Mouse (Mus musculus) ZHBTc4 (cell line): ENCODE measurements around the gene Rdh11.

ENCODE experiments used
- DNase-seq: peaks from one replicate; pipeline ENCODE4 v3.0.0-alpha.2; 2011; ENCODE audit warnings: low read depth, low spot score

Rdh11 gene

DNA sequence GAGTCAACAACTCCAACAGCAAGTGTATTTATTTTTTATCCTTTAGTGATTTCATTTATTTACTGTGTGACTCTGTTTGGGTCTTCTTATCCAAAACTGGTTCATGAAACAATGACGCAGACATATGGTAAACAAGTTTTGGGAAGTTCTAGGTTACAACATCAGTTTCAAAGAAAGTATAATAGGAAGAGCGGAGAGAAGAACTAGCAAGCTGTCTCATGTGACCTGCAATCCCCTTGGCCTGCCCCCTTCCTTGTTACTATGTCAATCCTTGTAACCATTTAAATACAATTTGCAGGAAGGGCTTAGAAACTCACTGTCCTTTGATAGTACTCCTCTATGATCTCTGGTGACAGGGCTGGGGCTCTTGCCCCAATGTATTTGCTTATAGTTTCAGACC, 51.3 kb downstream of the Rdh11 start:
- DNase-seq, result no peak

DNA sequence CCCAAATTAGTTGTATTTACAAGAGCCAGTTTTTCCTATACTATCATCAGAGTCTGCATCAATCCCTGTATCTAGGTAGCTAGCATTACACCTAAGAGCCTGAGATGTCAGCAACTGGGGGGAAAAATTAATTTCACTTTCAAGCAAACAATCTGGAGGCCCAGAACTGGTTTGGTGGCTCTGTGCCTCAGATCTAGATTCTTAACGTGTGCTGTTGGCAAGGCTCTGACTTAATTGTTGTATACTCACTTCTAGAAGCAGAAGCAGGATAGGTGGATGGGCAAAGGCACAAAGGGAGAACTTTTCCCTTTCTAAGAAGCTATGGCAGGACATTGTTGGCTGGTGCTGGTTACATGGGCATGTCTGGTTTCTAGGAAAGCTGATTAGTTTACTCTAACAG, 52.7 kb downstream of the Rdh11 start:
- DNase-seq, result no peak

- DNase-seq, result no peak
Measured at GRCm38 (mm10) chr12:79138999-79139398, 53.1 kb downstream of the Rdh11 start.

- no peak for DNase-seq
Measured at GRCm38 (mm10) chr12:79136949-79137348, 55.1 kb downstream of the Rdh11 start.

- DNase-seq, result no peak
Measured at GRCm38 (mm10) chr12:79135105-79135504, 57.0 kb downstream of the Rdh11 start.

DNA sequence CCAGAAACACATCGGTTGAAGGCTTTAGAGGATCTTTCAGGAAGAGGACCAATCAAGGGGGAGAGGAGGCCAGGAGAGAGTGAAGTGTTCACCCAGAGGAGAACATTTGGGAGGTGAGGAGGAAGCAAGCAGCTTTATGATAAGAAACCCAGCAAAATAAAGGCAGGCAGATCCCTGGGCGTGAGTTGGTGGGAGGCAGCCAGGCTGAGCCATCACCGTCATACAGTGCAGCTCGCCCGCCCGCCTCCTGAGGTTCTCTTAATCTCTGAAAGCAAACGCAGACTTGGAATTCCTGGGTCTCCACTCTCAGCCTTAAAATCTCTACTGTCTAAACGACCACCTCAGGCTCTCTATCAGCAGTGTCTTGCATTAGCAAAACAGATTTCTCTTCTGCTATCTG, 57.4 kb downstream of the Rdh11 start:
- DNase-seq, result no peak

DNA sequence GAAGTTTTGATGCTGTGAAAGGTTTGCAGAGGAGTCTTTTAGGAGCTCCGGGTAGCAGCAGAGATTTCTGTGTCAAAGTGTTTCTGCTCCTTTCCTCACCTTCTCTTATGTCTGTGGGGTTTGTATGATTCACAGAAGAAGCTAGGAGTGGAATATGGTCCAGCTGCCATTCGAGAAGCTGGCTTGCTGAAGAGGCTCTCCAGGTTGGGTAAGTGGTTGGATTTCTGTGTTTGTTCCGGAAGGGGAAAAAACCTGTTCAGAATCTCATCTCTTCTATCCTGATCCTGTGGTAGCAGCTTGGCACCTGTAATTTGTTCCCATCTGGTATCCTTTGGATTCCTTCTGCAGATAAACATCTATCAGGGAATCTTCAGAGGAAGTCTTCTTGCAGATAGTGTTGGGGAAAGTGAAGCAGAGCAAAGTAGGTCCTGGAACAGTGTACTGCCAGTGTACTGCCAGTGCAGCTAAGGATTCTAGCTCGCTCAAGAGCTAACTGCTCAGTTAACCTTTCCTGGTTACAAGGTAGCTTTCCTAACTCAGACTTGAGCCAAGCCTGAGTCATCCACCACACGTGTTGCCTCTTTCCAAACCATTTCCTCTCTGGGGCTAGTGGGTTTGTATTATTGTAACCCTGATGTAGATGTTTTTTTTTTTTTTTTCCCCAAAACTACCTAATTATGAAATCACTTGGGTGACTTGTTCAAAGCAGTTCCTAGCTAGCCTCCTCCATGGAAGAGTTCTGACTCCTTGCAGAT, 60.2 kb downstream of the Rdh11 start:
- no peak for DNase-seq

GRCm38 (mm10) chr12:79131178-79131675, 60.9 kb downstream of the Rdh11 start:
- peak; percentile 30 for DNase-seq

GRCm38 (mm10) chr12:79130299-79131177, 61.6 kb downstream of the Rdh11 start, which contains the start of gene Arg2:
Gene Arg2, plus strand, starts transcription at chr12:79130777.
- DNase-seq, result peak; percentile 88
